Mouse (Mus musculus) heart, adult 18-20 months (tissue): ENCODE measurements around the gene Nup214. TPM values are rescaled to one million over a fixed set of nuclear protein-coding genes. Genes with fewer than 3 reads are reported as not detected.

Experiments
- DNase-seq, 2 experiments: peaks; one replicate each; pipeline ENCODE4 v3.0.0; 2021 to 2022; ENCODE audit warnings: mixed read lengths in 1 of 2
- long read RNA-seq, 2 experiments: library from polyadenylated mRNA; stranded (forward); transcript quantifications; one replicate each; pipeline ENCODE4 v2.0.0; 2021
- total RNA-seq, 2 experiments: library from RNA; stranded (reverse); gene quantifications; 2 replicates each; pipeline ENCODE4 v1.2.3; 2021

Gene Nup214
- 10 to 100 TPM; 27.7 to 36.7 TPM for total RNA-seq
- long read RNA-seq, experiment 1, partial matches to known transcripts: 3 of 6 reads
- long read RNA-seq, experiment 1, other reads (novel, unspliced or antisense): 1 of 6 reads
- long read RNA-seq, experiment 2, partial matches to known transcripts: 2 of 3 reads
- long read RNA-seq, experiment 2, other reads (novel, unspliced or antisense): 0 of 3 reads

GRCm38 (mm10) chr2:31974141-31974808 is at the start of gene Nup214:
Gene Nup214, plus strand, starts transcription at chr2:31974436.
- DNase-seq: peak; percentile 99 to 100

- no peak for DNase-seq
Measured at GRCm38 (mm10) chr2:31924811-31925210, 49.4 kb upstream of the Nup214 start.

- no peak for DNase-seq
Measured at GRCm38 (mm10) chr2:31925936-31926335, 48.3 kb upstream of the Nup214 start.

GRCm38 (mm10) chr2:31929664-31930063 is 44.6 kb upstream of the Nup214 start:
- no peak for DNase-seq

- DNase-seq: no peak
Measured at GRCm38 (mm10) chr2:31934551-31934950, 39.7 kb upstream of the Nup214 start.

- DNase-seq: no peak
Measured at GRCm38 (mm10) chr2:31935054-31935453, 39.2 kb upstream of the Nup214 start.

- DNase-seq: no peak
Measured at GRCm38 (mm10) chr2:31938298-31938697, 35.9 kb upstream of the Nup214 start.

- no peak for DNase-seq
Measured at GRCm38 (mm10) chr2:31943011-31943410, 31.2 kb upstream of the Nup214 start.

- peak in 1 of 2 experiments; percentile 14 for DNase-seq
Measured at GRCm38 (mm10) chr2:31945580-31945979, 28.7 kb upstream of the Nup214 start.

- DNase-seq: peak; percentile 54 to 78
Measured at GRCm38 (mm10) chr2:31948392-31948791, 25.8 kb upstream of the Nup214 start.

GRCm38 (mm10) chr2:31948801-31949200 is 25.4 kb upstream of the Nup214 start:
- DNase-seq: no peak

- peak; percentile 51 to 65 for DNase-seq
Measured at GRCm38 (mm10) chr2:31950058-31950871, 24.0 kb upstream of the Nup214 start, which contains the start of gene Aif1l. Gene Aif1l, plus strand, starts transcription at chr2:31950139.

GRCm38 (mm10) chr2:31950966-31951365 is 23.3 kb upstream of the Nup214 start:
- no peak for DNase-seq

GRCm38 (mm10) chr2:31952236-31952635 is 22.0 kb upstream of the Nup214 start:
- peak in 1 of 2 experiments; percentile 20 for DNase-seq

GRCm38 (mm10) chr2:31952725-31953124 is 21.5 kb upstream of the Nup214 start:
- no peak for DNase-seq

- DNase-seq: no peak
Measured at GRCm38 (mm10) chr2:31953687-31954086, 20.5 kb upstream of the Nup214 start.

GRCm38 (mm10) chr2:31954779-31955181 is 19.5 kb upstream of the Nup214 start:
- DNase-seq: no peak

GRCm38 (mm10) chr2:31955686-31956085 is 18.6 kb upstream of the Nup214 start:
- no peak for DNase-seq

GRCm38 (mm10) chr2:31957211-31957610 is 17.0 kb upstream of the Nup214 start:
- DNase-seq: no peak

GRCm38 (mm10) chr2:31960986-31961385 is 13.2 kb upstream of the Nup214 start:
- DNase-seq: no peak

GRCm38 (mm10) chr2:31961791-31962222 is 12.4 kb upstream of the Nup214 start:
- no peak for DNase-seq

GRCm38 (mm10) chr2:31962501-31963224 is 11.6 kb upstream of the Nup214 start:
- DNase-seq: no peak
